Mouse (Mus musculus) left cerebral cortex, adult 9 months (tissue): ENCODE results near the gene Dchs1.
"Not testable (repeated sequence)": the region's sequence is repeated elsewhere in the genome, so short reads cannot be mapped to it uniquely, and the experiment has no call there.

ENCODE experiments used
- DNase-seq, 2 experiments: peaks; one replicate each; pipeline ENCODE4 v3.0.0; 2022; ENCODE audit warnings: low spot score in 2 of 2

Gene Dchs1

DNA sequence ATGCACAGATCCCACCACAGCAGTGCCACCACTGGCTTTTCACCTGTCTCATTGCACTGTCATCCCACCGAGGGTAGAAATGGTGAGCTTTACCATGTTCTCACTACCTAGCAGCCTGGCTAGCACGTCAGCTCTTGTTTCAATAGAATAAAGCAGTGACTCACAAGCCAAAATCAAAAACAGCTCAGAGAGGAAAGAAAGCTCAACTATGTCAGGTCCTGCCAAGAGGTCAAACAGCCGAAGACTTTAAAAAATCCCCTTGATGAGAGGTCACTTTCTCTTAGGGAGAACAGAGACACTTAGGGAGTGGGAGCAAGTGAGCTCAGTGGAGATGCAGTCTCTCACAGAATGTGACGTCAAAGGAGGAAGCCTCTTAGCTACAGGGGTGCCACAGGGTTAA is 3.6 kb downstream of the Dchs1 start:
- DNase-seq, result no peak

DNA sequence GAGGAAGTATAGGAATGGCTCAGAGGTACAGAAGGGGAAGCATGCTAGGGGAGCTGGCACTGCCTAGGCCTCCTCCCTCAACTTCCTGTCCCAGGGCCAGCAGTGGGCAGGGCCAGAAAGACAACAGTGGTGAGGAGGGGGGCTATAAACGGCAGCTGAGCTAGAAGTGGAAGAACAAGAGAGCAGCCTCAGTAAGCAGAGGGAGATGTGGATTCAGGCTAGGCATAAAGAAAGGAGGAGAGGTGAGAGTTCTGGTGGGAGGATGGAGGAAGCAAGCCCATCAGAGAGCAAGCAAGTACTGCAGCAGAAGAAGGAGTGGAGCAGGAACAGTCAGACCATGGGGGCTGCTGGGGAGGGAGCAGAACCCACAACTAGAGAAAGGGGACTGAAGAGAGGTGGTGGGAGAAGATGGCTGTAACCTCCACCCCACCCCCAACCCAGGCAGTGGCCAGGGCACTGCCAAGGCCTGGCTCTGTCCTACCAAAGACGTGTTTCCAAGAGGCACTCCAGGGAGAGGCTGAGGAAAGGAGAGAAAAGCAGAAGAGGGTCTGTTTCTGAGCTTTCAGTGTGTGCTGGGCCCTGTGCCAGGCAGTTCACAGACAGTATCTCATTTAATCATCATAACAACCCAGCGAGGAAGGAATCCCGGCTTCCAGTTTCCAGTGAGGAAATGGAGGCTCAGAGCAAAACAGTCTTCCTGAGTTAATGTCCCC is 8.7 kb downstream of the Dchs1 start:
- no peak for DNase-seq

DNA sequence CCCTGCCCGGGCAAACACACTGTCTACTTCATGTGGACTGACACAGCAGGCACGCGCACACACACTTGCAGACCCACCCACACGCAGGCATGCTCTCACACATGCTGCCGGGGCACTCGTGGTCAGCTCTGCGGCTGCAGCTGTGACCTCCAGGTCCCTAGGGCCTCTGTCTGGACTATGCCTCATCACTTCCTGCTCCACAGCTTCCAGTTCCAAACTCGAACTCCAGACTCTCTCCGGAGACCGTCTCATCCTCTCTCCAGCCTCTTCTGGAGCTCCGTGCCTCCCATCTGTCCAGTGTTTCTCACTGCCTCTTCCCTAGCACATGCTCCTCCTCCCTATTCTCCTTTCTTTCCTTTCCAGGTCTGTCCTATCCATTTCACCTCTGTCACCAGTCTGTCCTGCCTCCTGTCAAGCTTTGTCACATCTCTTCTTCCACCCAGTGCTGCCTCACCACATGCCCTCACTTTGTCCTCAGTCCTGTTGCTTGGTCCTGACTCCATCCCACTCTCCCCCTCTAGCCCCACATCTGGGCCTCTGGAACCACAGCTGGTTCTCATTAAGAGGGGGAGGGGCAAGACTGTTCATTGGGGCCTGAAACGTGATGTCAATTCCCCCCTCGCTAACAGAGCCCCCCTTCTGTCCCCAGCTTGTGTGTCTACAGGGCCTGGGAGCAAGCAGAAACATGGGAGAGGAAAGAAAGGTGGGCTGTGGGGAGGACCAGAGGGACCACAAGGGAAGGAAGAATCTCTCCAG is 9.5 kb downstream of the Dchs1 start:
- no peak for DNase-seq

DNA sequence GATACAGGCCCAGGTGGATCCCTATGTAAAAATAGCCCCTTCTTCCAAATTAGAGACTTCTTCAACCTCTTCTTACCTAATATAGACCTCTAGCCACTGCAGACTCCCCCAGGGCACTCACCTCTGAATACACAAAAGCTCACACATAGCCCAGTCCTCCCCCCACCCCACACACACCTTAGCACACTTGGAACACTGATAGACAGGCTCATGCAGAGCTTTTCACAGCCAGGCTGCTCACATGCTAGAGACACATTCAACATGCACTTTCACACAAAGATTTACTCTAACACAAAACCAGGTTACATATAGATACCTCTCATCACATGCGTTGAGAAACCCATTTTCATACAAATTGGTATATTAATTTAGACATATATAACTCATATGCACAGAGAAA is 10.1 kb downstream of the Dchs1 start:
- DNase-seq, result no peak

DNA sequence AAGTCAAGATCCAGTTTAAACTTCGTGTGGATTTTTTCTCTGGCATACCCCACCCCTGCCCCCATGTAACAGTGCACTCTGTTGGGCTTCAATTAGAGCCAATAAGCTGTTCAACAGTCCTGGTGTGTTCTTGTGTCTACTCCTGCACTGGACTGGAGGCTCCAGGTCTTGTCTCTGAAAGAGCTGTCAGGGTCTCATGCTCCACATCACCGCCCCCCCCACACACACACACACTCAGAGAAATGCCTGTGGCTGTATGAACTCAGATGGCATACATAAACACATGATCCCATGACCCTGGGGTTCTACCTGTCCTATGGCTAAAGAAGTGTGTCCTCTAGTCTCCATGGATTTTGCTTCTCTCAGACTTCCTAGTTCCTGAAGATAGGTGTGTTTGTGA is 11.4 kb downstream of the Dchs1 start:
- no peak for DNase-seq

DNA sequence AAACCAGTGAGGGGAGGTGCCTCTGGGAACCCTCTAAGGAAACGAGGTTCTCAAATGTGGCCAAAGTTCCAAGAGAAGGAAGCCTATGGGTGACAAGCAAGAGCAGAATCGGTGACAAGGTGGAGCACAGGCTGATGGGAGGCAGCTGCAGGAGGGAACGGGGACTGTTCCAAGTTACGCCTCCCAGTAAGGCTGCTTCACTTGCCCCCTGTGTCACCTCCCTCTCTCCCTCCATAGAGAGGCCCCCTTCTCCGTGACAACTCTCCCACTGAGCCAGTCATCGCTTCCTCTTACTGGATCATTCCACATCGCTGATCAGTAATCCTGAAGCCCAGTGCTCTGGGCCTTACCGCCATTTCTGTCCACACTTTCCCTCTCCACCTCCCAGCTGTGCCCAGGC is 12.8 kb downstream of the Dchs1 start:
- no peak for DNase-seq

DNA sequence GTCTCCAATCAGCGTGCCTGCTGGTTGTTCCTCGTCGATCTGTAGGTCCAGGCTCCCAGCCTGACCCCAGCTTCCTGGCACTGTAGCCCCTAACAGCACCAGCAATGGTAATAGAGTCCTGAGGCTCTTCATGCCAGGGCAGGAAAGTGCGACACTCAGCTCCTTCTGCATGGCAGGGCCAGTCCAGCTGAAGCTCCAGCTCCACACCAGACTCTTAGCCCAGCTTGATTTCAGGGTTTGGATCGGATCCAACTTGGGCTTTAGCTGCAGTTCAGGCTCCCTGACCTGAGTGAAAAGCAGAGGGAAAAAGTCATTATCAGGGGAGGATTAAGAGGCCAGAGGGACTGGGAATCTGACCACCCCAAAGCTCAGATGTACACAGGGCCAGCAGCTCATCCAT is 14.4 kb downstream of the Dchs1 start:
- DNase-seq, result no peak

DNA sequence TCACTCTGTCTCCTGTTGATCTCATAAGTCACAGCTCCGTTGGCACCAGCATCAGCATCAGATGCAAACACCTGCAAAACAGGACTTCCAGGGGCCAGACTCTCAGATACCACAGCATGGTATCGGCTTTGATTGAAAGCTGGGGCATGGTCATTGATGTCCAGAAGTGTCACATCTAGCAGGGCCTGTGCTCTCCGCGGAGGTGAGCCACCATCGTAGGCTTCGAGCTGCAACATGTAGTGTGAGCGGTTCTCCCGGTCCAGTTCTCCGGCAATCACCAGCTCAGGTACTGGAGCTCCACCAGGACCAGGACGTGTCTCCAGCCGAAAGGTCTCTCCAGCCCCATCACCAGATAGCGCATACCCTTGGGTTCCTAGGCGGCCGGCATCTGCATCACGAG is 15.1 kb downstream of the Dchs1 start:
- no peak for DNase-seq

DNA sequence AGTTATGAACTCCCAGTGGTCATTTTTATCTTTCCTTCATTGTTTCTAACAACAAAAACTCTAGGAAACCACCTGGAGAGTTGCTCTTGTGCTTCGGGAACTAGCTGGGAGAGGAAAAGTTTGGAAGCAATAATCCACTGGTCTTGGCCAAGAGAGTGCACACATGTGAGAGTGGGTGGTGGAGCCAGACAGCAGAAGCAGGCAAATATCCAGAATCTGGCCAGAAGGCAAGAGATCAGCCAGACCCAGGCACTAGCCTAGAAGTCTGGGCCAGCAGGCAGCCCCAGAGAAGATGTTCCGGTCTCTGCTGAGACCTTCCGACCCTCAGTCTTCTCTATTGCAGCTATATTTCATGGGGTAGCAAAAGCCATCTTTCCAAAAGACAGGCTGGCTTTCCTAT is 17.5 kb downstream of the Dchs1 start:
- no peak for DNase-seq

DNA sequence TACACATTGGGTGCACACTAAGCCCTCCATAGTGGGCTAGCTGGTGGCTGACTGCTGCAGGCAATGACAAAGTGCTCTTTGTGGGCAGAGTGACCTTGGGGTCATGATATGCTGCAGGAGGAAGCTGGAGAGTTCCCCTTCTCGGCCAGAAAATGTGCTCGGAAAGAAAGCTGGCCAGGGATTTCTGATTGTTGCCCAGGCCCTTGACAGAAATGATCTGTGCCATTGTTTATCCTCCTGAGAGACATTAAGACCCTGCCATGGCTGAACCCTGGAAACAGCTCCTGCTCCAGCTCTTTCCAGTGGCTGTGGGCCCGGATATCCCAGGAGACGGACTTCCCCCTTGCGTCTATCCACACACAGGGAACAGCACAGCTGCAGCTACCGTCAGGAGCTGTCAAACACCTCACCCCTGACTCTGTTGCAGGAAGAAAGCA is 19.7 kb downstream of the Dchs1 start:
- no peak for DNase-seq

DNA sequence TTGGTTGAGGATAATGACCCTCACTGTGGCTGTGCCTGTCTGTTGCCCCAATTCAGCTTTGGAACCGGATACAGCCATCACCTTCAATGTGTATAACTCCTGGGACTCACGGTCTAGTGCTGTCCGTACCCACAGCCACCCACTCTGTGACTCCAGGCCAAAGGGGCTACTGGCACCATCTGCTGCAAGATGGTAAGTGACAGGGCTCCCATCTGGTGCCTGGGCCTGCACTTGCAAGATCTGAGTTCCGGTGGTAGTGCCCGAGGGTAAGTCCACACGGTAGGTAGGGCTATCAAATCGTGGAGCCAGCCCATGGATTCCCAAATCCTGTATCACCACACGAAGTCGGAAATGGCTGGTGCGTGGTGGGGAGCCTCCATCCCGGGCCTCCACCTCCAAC is 23.1 kb downstream of the Dchs1 start:
- DNase-seq, result no peak

DNA sequence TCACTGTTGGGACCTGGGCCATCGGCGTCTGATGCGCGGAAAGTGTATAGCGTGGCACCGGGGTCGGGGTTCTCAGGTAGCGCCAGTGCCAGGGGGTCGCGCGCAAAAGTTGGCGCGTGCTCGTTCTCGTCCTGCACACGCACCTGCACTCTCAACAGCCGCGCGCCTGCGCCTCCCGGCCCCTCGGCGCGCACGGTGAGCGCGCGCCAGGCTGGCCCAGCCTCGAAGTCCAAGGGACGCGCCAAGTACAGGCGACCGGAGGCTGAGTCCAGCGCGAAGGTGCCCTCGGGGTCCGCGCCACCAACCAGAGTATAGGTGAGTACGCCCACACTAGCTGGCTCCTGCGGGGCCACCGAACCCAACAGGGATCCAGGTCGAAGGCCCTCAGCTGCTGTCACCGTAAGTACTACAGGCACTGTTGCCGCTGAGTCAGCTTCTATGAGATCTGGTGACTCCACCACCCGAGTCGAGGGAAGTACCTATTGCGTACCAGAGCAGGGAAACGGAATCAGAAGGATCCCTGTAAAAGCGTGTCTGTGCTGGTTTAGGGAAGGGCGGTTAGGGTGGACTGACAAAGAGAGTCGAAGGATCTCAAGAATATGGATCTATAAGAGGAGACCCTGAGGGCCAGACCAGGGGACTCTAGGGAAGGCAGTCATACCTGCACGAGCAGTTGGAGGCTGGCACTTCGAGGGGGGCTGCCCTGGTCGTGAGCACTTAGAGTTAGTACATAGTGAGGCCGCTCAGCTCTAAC is 24.8 kb downstream of the Dchs1 start:
- no peak for DNase-seq

DNA sequence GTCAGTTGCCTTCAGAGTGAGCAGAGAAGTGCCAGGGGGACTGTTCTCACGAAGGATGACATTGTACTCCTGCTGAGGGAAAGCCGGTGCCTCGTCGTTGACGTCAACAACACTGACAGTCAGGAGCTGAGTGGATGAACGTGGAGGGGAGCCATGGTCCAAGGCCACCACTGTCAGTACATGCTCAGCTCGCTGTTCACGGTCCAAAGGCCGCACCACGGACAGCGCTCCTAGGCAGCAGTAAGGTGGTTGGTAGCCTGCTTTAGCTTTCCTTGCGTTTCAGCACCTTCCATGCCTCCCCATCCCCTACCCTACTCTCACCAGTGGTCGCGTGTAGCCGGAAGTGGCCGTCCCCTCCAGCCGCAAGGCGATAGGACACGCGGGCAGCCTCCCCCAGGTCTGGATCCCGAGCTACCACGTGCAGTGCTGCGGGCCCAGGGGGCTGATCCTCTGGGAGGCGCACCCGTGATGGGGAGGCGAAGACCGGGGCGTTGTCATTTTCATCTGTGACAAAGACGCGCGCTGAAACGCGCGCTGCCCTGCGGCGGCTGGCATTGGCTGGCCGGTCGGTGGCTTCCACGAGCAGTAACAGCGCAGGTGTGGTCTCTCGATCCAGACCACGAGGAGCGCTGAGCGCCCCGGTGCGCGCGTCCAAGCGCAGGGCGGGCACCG is 25.5 kb downstream of the Dchs1 start:
- DNase-seq, result no peak

DNA sequence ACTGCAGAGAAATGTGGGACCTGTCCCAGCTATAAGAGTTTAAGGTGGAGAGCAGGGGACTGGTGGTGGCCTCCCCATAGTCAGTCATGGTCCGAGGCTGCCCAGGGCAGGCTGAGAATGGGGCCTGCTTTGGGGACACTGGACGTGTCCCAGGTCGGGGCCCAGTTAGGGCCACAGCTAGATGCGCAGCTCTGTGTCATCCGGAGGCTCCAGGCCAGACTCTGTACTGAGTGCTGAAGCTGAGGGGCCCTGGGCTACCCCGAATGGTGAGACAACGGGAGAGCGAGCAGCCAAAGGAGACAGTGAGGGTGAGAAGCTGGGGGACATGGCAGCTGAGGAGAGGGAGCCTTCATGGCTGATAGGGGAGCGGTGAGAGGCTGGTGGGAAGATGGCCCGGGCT is 34.2 kb downstream of the Dchs1 start:
- DNase-seq, result no peak

DNA sequence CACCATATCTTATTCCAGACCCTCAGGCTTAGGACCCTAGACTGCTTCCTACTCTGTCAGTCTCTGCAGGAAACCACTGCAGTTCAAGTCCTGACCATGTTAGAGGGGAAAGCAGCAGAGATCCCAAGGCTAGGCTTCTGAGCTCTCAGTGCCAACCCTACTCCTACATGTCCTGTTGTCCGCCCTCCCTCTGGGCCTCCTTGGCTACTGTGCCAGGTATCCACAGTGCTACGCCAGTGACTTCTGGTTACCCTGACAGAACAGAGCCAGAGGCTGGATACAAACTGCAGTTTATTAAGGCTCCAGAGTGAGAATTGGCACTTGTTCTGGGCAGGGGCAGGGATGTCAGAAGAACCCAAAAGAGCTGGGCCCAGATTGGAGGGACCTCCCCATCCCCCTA is 34.7 kb downstream of the Dchs1 start:
- no peak for DNase-seq

DNA sequence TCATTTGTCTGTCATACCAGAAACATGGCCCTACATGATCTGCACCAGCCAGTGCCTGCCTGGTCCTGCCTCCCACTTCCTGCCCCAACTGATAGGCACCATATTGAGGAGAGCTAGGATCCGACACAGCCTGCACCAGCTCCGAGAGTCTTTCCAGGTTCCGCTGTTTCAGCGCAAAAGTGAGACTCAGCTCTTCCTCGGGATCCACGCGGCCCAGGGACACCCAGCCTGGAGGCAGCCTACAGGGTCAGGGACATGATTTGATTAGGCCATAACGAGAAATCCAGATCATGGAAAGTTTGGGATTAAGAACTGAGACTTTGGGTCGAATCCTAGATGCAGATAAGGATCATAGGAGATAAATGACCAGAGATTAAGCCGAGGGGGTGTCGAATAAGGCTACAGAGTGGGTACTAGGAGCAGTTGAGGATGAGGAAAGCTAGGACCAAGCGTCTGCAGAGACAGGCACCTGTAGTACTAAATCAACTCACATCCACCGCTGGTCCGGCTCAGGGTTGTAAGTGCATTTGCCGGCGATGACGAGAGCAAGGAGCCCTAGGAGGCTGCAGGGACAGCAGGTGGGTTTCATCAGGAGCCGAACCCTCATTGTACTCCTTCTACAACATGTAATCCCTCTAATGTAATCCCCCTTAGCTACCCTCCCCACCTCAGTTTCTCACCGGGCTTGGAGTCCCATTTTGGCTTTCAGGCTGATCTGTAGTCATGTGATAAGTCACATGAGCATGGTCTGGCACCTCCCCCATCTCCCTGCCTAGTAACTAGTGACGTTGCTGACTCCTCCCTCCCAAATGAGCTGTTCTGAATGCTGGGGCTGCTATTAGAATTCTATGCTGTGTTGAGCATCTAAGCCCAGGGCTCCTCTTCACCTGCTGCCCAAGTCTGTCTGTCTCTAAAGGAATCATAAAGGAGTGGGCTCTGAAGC is 35.7 kb downstream of the Dchs1 start, which contains the start of gene Tpp1:
TSS of gene Tpp1 (minus strand) at position 745 of the 943 bp plus-strand sequence.
- peak; percentile 94 to 98 for DNase-seq

DNA sequence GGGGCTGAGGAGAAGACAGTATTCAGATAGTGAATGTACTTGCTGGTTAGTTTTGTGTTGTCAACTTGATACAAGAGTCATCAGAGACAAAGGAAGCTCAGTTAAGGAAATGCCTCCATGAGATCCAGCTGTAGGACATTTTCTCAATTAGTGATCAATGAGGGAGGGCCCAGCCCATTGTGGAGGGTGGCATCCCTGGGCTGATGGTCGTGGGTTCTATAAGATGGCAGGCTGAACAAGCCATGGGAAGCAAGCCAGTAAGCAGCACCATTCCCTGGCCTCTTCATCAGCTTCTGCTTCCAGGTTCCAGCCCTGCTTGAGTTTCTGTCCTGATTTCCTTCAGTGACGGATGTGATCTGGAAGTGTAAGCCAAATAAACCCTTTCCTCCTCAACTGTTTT is 39.7 kb downstream of the Dchs1 start:
- DNase-seq, result no peak

DNA sequence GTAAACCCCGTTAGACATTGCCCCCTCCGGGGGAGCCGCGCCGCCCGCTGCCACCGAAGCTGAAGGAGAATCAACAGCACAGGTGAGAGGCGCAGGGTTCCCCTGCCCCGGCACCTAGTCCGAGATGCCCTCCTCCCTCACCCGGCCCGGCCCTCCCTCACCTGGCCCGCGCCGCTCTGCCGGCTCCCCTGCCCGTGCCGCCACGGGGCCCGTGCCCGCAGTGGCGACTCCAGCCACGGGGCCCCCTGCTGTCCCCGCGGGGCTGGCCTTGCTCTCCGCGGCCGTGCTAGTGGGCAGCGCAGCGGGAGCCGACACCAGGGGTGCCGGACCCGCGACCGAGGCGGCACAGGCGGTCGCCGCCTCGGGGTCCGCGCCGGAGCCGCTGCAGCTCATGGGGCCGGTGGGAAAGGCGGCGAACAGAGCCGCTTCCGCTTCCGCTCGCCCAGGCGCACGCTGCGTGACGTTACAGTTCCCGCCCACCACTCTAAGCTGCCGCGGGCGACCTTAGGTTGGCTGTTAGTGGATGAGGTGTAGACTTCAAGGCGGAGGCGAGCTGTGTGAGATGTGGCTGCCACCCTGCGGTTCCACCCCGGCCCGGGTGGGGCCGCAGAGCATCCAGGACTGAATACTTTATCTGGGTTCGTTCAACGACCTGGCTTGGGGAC is 43.4 kb downstream of the Dchs1 start, which contains the start of gene Taf10:
TSS of gene Taf10 (minus strand) at position 436 of the 665 bp plus-strand sequence.
- peak; percentile 69 to 88 for DNase-seq

DNA sequence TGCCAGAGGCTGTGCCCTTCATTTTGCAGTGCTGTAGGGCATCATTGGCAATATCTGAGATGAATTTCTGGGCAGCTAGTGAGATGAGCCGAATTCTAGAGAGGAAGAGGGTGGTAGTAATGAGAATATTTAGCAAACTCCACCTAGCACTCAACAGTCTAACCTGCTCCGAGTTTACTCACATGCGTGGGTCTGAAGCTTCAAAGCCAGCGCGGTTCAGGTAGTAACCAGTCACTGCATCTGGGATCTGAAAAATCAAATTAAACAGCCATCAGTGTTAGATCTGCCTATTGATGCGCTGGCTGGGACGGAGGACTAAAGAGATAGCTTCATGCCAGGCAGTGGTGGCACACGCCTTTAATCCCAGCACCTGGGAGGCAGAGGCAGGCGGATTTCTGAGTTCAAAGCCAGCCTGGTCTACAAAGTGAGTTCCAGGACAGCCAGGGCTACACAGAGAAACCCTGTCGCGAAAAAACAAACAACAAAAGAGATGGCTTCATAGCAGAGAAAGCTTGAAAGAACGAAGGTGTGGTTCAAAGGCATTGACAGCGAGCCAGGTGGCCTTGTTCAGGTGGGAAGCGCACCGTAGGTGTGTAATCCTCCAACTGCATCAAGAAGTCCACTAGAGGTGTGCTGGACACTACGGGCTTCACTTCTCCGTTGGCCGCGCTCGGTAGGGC is 44.1 kb downstream of the Dchs1 start:
- DNase-seq, result not testable (repeated sequence)
